ENCODE assay signal across 16 mouse cellular contexts in the genomic region with DNA sequence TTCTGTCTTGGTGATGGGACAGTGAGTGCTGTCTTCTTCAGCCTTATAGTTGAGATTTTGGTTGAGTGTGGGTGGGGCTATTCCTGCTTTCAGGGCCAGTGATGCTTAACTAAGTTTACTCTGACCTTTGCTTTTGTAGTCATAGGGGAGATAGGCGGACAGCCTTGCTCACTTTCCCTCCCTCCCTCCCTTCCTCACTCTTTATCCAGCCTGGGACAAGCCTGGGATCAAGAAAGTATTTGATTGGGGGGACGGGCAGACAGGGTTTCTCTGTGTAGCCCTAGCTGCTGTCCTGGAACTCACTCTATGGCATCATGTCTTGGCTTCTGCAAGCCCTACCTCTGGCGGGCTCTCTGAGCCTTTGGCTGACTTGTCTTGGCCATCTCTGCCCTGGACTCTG. TPM values are rescaled to one million over a fixed set of nuclear protein-coding genes. Genes with fewer than 3 reads are reported as not detected.
"Had no signal": no experiment of that assay in that cellular context is flagged by ENCODE, and none has a peak within 500 bp of the region (broad histone marks: within the 10 kb centered on the region; RNA-seq: fewer than 3 reads in every experiment).

No protein-coding gene starts in this region.

- ATAC-seq: hindbrain, embryonic 16.5 days; inflammation-experienced regulatory T-cells, adult 6 months; intestine, postnatal 0 days; midbrain, embryonic 16.5 days had no signal

- H3K9me3 ChIP-seq: limb, embryonic 15.5 days; midbrain, embryonic 12.5 days; neural tube, embryonic 13.5 days; stomach, embryonic 15.5 days had no signal

- H3K4me2 ChIP-seq: limb, embryonic 15.5 days; midbrain, embryonic 12.5 days; neural tube, embryonic 13.5 days; stomach, embryonic 15.5 days had no signal

- H3K27me3 ChIP-seq: limb, embryonic 15.5 days; midbrain, embryonic 12.5 days; neural tube, embryonic 13.5 days; stomach, embryonic 15.5 days had no signal

- H3K27ac ChIP-seq: limb, embryonic 15.5 days; liver, embryonic 14.5 days; midbrain, embryonic 12.5 days; neural tube, embryonic 13.5 days; stomach, embryonic 15.5 days had no signal

- DNase-seq: lung, adult 18-20 months; retina, postnatal 1 day; right cerebral cortex, postnatal 4 days; thymus, adult 2 months; thymus, postnatal 25 days had no signal

- H3K9ac ChIP-seq: limb, embryonic 15.5 days; liver, embryonic 14.5 days; midbrain, embryonic 12.5 days; neural tube, embryonic 13.5 days; stomach, embryonic 15.5 days had no signal

- H3K4me3 ChIP-seq: left cerebral cortex, adult 2 months; limb, embryonic 15.5 days; midbrain, embryonic 12.5 days; neural tube, embryonic 13.5 days; stomach, embryonic 15.5 days had no signal

RNA-seq across cellular contexts. Expression of a gene that starts 27.8 kb away (rescaled TPM):
- polyA plus RNA-seq: inflammation-experienced regulatory T-cells, adult 6 months had no signal

RNA-seq across cellular contexts. Expression of a gene that starts 32.5 kb away (rescaled TPM):
- total RNA-seq: megakaryocyte-erythroid progenitor cell, adult 5-6 weeks had no signal
- polyA plus RNA-seq: inflammation-experienced regulatory T-cells, adult 6 months had no signal
